Mouse (Mus musculus): ENCODE results near the gene Mettl16.
A peak's percentile ranks its signal among the peaks of the same experiment; 100 is the strongest.

The Mettl16 gene

GRCm38 (mm10) chr11:74845784-74846183, 75.2 kb downstream of the Mettl16 start:
- DNase-seq (ENCODE audit: low spot score), result no peak

GRCm38 (mm10) chr11:74847919-74848521, 77.4 kb downstream of the Mettl16 start:
- peak; percentile 75 for DNase-seq (ENCODE audit: low spot score)

- DNase-seq (ENCODE audit: low spot score), result no peak
Observed at GRCm38 (mm10) chr11:74850998-74851661, 80.5 kb downstream of the Mettl16 start.

DNA sequence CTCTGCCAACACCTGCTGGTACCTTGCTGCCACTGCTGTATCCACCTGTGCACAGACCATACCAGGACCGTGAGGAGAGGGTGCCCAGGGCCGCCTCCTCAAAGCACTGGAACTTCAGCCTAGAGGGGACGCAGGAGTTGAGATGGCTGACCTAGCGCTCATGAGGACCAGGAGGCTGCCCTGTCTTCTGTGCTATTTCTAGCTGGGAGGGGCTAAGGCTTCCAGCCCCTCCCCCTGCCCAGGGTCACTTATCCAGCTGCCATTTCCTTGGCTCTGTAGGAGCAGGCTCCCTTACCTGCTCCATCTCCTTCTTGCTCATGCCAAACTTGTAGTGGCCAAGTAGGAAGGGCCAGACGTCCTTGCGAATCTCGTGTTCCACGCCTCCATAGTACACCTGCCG, 87.1 kb downstream of the Mettl16 start:
- DNase-seq (ENCODE audit: low spot score), result no peak

DNA sequence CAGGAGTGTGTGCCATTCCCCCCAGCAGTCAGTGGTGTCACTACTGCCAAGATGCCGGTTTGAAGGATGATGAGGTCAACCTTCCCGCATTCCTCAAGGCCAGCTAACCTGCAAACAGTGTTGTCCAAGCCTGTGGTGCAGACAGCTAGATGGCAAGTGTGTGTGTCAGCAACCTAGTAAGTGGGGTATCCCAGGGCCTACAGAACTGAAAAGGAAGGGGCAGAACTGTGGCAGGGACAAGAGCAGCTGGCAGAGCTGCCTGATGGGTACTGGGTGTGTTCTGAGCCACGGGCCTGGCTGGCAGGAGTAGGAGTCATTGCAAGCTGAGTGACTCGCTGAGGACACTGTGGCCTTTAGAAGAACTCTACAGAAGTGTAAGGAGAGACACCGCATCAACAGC, 91.5 kb downstream of the Mettl16 start:
- no peak for DNase-seq (ENCODE audit: low spot score)

GRCm38 (mm10) chr11:74863471-74863870, 92.8 kb downstream of the Mettl16 start:
- DNase-seq (ENCODE audit: low spot score), result no peak

- DNase-seq (ENCODE audit: low spot score), result no peak
Observed at GRCm38 (mm10) chr11:74864421-74864820, 93.8 kb downstream of the Mettl16 start.

DNA sequence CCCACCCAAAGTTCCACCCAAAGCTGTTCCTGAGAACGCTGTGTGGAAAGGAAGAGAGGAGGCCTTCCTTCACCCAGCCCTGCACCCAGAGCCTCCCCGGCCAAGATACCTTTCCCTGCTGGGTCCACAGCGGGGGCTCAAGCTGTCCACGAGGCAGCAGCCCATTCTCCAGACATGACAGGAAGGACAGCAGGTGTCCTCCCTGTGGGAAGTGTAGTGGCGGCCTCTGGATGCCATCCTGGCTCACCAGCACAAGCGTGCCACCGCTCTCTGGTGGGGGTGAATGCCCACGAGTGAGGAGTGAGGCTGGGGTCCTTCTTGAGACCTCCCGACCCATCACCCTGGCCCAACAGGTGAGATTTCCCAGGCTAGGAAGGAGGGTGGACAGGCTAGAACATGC, 94.6 kb downstream of the Mettl16 start:
- DNase-seq (ENCODE audit: low spot score), result no peak

GRCm38 (mm10) chr11:74866640-74867039, 96.0 kb downstream of the Mettl16 start:
- DNase-seq (ENCODE audit: low spot score), result no peak

DNA sequence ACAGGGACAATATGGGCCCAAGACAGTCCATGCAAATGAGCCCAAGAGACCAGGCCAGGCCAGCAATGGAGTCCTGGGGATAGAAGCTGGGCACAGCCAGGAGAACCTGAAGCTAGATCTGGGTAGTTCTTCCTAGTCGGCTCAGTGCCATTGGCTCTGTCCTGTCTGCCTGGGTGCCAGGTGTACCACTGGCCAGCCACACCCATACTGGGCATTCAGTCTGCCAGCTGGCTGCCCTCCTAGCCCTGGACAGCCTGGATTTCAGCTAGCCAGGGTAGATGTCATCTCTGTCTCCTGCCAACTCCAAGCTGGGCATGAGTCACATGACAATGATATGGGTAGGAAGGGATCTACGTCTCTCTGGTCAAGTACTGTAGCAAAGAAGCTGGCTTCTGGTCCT, 96.6 kb downstream of the Mettl16 start:
- no peak for DNase-seq (ENCODE audit: low spot score)

- no peak for DNase-seq (ENCODE audit: low spot score)
Observed at GRCm38 (mm10) chr11:74868046-74868760, 97.6 kb downstream of the Mettl16 start.

- DNase-seq (ENCODE audit: low spot score), result no peak
Observed at GRCm38 (mm10) chr11:74869603-74870002, 99.0 kb downstream of the Mettl16 start.

- DNase-seq (ENCODE audit: low spot score), result no peak
Observed at GRCm38 (mm10) chr11:74870544-74870943, 99.9 kb downstream of the Mettl16 start.

DNA sequence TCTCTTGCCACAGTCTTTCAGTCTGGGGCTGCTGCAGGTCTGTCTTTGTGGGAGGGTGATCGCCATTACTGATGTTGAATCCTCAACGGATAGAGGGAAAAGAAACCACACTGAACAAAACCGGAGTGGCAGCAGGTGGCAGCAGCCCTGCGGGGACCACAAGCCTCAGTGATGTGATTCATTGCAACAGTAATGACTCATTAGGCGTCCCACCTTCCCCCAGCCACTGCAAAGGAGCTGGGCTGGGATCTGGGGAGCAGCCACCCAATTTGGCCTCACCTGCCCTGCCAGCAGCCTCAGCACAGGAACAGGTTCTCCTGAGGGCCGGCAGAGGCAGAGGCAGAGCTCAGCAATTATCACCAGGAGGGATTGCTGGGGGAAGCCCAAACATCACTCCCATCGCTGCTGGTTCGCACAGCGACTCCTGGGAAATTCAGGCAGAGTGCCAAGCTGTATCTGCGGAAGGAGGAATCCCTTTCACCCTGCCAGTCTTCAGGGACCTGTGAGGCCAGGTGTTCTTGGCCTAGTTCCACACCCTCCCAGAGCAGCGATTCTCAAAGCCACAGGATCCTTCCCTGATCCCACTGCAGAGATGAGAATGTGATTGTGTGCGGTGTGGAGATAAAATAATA, 100.5 kb downstream of the Mettl16 start:
- no peak for DNase-seq (ENCODE audit: low spot score)

- no peak for DNase-seq (ENCODE audit: low spot score)
Observed at GRCm38 (mm10) chr11:74874630-74875029, 104.0 kb downstream of the Mettl16 start.

GRCm38 (mm10) chr11:74876801-74877200, 106.2 kb downstream of the Mettl16 start:
- no peak for DNase-seq (ENCODE audit: low spot score)

All from T-cell, adult 2 months (primary cell).